Mouse (Mus musculus): Measurements from ENCODE around the gene Tgfbrap1. TPM values are rescaled to one million over a fixed set of nuclear protein-coding genes. Genes with fewer than 3 reads are reported as not detected.

Gene Tgfbrap1
- polyA plus RNA-seq, 1 experiment from 2014 or later: 17.2 TPM

DNA sequence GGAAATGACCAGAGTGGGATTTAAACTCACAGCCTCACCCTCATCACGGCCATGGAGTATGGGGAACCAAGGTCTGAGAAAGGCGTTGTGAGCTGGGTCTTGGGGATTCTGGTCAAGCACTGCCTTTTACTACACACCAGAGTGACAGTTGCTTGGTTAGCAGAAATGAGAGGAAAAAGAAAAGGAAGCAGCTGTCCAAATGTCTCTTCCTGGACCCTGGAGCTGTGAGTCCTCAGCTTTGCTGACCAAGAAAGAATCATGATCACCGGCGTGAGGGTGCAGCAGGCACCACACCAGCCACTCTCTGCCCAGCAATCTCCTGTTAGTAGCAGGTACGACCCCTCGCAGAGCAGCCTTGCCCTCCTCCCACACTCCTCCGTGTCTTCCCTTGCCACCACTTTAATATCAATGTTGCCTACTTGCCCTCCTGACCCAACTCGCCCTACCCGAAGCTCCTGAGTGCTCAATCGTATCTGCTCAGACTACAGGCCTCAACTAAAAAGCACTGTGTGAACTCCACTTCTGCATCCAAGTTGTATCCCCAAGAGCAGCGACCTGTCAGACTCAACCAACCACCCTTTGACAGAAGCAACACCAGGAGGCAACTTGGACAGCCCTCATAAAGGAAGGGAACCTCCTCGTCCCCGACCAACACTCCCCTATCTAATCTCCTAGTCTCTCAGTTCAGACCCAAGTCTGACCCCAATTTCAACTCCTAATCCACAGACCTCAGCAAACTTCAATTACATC is 7.0 kb downstream of the Tgfbrap1 start:
- 49% methylated on average over 13 of the region's 13 CpGs for WGBS
- Histone ChIP-seq H3K36me3 (ENCODE audit: control insufficient read depth, insufficient read depth, low read length) (no peaks in the 10 kb centered on the region), H3K27me3 (ENCODE audit: control insufficient read depth, insufficient read depth, low read length) (no peaks in the 10 kb centered on the region), H3K9ac (ENCODE audit: low read depth, low read length) (peak overlapping the region; percentile 90), H3K4me3 (ENCODE audit: low read depth, low read length) (peak overlapping the region; percentile 70), H3K4me2 (replicated peaks; ENCODE audit: low read depth, low read length) (peak overlapping the region; percentile 79), H3K4me1 (replicated peaks; ENCODE audit: control insufficient read depth, insufficient read depth, low read length) (0 out of 2 replicates have a peak, but pooled peaks cover 4% of the 10 kb centered on the region), H3K27ac (ENCODE audit: low read depth, low read length) (no peak overlapping the region), H3K9me3 (ENCODE audit: control insufficient read depth, low read length) (no peaks in the 10 kb centered on the region)
- DNase-seq (ENCODE audit: low spot score): no peak
- peak; percentile 26; the same call in 1 of the 2 replicates for ATAC-seq (ENCODE audit: low FRiP score)

DNA sequence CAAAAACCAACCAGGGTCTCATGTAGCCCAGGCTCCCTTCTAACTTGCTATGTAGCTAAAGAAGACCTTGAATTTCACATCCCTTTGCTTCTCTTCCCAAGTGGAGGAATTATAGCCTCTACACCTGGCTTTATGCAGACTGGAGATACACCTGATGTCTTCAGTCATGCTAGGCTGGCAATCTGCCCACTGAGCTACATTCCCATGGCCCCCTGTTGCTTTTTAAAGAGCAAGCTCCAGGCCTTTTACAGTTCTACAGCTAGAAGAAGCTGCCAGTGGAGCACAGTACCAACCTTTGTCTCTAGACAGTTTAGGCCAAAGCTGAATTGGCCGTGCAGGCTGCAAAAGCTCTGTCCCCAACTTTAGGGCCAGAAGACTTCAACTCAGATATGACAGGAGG is 8.0 kb downstream of the Tgfbrap1 start:
- no peaks in the 10 kb centered on the region for H3K9me3 ChIP-seq (ENCODE audit: control insufficient read depth, low read length)
- H3K4me1 ChIP-seq (replicated peaks; ENCODE audit: control insufficient read depth, insufficient read depth, low read length): 0 out of 2 replicates have a peak, but pooled peaks cover 4% of the 10 kb centered on the region
- no peak overlapping the region for H3K9ac ChIP-seq (ENCODE audit: low read depth, low read length)
- WGBS: 81% methylated on average over 1 of the region's 1 CpGs
- no peak overlapping the region for H3K4me2 ChIP-seq (replicated peaks; ENCODE audit: low read depth, low read length)
- no peak for DNase-seq (ENCODE audit: low spot score)
- no peak overlapping the region for H3K4me3 ChIP-seq (ENCODE audit: low read depth, low read length)
- H3K27me3 ChIP-seq (ENCODE audit: control insufficient read depth, insufficient read depth, low read length): no peaks in the 10 kb centered on the region
- no peak overlapping the region for H3K27ac ChIP-seq (ENCODE audit: low read depth, low read length)
- H3K36me3 ChIP-seq (ENCODE audit: control insufficient read depth, insufficient read depth, low read length): no peaks in the 10 kb centered on the region
- ATAC-seq (ENCODE audit: low FRiP score): no peak

DNA sequence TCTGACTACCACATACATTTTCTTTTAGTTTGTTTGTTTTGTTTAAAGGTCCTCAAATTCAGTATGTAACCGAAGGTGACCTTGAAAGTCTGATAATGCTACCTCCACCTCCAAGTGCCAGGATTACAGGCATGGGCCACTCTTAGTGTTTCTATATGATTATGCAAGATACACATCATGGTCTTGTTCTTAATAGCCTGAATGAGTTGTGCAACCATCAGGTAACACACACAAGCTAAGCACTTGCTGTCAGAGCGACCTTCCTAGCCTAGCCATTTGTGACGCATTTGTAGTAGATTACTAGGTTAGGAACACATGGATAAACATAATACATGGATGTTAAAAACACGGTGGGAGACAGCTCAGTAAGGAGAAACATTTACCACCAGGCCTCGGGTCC is 15.5 kb downstream of the Tgfbrap1 start:
- WGBS: 88% methylated on average over 5 of the region's 5 CpGs
- Histone ChIP-seq H3K4me2 (replicated peaks; ENCODE audit: low read depth, low read length) (no peak overlapping the region), H3K36me3 (ENCODE audit: control insufficient read depth, insufficient read depth, low read length) (no peaks in the 10 kb centered on the region), H3K9me3 (ENCODE audit: control insufficient read depth, low read length) (no peaks in the 10 kb centered on the region), H3K4me3 (ENCODE audit: low read depth, low read length) (no peak overlapping the region), H3K27ac (ENCODE audit: low read depth, low read length) (no peak overlapping the region), H3K27me3 (ENCODE audit: control insufficient read depth, insufficient read depth, low read length) (no peaks in the 10 kb centered on the region), H3K4me1 (replicated peaks; ENCODE audit: control insufficient read depth, insufficient read depth, low read length) (no peaks in the 10 kb centered on the region), H3K9ac (ENCODE audit: low read depth, low read length) (no peak overlapping the region)
- ATAC-seq (ENCODE audit: low FRiP score) (no peak), DNase-seq (ENCODE audit: low spot score) (no peak)

DNA sequence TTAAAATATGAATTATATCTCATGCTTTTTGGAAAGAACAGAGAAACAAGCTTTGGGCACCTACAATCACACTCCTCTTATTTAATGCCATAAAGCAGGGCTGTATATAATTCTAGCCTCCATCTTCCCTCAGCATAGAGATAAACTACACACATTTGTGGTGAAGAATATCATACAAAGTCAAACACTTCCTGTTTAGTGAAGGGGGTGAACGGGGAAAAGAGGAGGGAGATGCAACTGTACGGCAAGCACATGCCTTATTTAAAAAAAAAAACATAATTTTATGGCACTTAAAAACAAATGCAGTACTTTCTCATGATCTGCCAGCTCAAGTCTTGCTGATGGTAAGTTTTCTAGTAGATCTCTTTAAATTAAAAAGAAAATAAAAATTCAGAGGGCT is 20.3 kb downstream of the Tgfbrap1 start:
- ATAC-seq (ENCODE audit: low FRiP score) (no peak), DNase-seq (ENCODE audit: low spot score) (no peak)
- H3K4me1 ChIP-seq (replicated peaks; ENCODE audit: control insufficient read depth, insufficient read depth, low read length): no peaks in the 10 kb centered on the region
- H3K9ac ChIP-seq (ENCODE audit: low read depth, low read length): no peak overlapping the region
- 89% methylated on average over 2 of the region's 2 CpGs for WGBS
- H3K4me3 ChIP-seq (ENCODE audit: low read depth, low read length): no peak overlapping the region
- no peak overlapping the region for H3K27ac ChIP-seq (ENCODE audit: low read depth, low read length)
- no peaks in the 10 kb centered on the region for H3K9me3 ChIP-seq (ENCODE audit: control insufficient read depth, low read length)
- no peak overlapping the region for H3K4me2 ChIP-seq (replicated peaks; ENCODE audit: low read depth, low read length)
- H3K36me3 ChIP-seq (ENCODE audit: control insufficient read depth, insufficient read depth, low read length): no peaks in the 10 kb centered on the region
- no peaks in the 10 kb centered on the region for H3K27me3 ChIP-seq (ENCODE audit: control insufficient read depth, insufficient read depth, low read length)

DNA sequence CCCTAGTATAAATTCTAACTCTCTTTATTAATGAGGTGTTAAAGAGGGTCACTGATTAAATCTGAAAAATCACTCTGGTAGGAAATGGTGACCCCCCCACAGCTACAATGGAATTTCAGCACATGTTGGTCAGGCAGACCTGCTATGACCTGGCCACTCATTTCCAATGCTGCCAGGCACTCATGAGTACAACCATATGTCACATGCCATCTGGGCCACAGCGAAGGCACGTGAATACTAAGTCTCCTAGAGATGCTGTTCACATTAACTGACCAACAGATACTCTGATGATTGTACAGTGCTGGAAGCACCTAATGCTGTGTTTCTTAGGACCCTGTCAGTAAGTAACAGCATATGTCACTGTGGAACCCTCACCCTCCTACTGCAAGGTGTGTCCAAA is 23.6 kb downstream of the Tgfbrap1 start:
- no peak overlapping the region for H3K4me2 ChIP-seq (replicated peaks; ENCODE audit: low read depth, low read length)
- H3K27ac ChIP-seq (ENCODE audit: low read depth, low read length): no peak overlapping the region
- WGBS: 86% methylated on average over 2 of the region's 2 CpGs
- ATAC-seq (ENCODE audit: low FRiP score): no peak
- no peaks in the 10 kb centered on the region for H3K27me3 ChIP-seq (ENCODE audit: control insufficient read depth, insufficient read depth, low read length)
- no peak overlapping the region for H3K4me3 ChIP-seq (ENCODE audit: low read depth, low read length)
- no peaks in the 10 kb centered on the region for H3K9me3 ChIP-seq (ENCODE audit: control insufficient read depth, low read length)
- DNase-seq (ENCODE audit: low spot score): no peak
- no peak overlapping the region for H3K9ac ChIP-seq (ENCODE audit: low read depth, low read length)
- H3K36me3 ChIP-seq (ENCODE audit: control insufficient read depth, insufficient read depth, low read length): no peaks in the 10 kb centered on the region
- no peaks in the 10 kb centered on the region for H3K4me1 ChIP-seq (replicated peaks; ENCODE audit: control insufficient read depth, insufficient read depth, low read length)

DNA sequence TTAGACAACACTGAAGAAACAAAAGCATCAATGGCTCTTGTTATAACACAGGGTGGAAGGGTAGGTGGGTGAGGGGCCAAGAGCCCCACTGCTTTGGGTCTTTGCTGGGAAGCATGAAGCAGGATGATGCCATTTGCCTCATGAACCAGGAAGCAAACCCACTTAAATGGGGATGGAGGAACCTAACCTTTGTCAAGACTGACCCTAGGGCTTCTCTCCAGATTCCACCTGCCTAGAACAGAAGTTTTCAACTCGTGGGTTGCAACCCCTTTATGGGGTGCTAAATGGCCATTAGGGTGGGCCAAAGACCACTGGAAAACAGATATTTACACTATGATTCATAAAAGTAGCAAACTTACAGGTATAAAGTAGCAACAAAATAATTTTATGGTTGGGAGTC is 25.9 kb downstream of the Tgfbrap1 start:
- H3K4me3 ChIP-seq (ENCODE audit: low read depth, low read length): no peak overlapping the region
- no peak overlapping the region for H3K27ac ChIP-seq (ENCODE audit: low read depth, low read length)
- H3K36me3 ChIP-seq (ENCODE audit: control insufficient read depth, insufficient read depth, low read length): no peaks in the 10 kb centered on the region
- H3K9ac ChIP-seq (ENCODE audit: low read depth, low read length): no peak overlapping the region
- no peak overlapping the region for H3K4me2 ChIP-seq (replicated peaks; ENCODE audit: low read depth, low read length)
- H3K27me3 ChIP-seq (ENCODE audit: control insufficient read depth, insufficient read depth, low read length): no peaks in the 10 kb centered on the region
- DNase-seq (ENCODE audit: low spot score) (no peak), ATAC-seq (ENCODE audit: low FRiP score) (no peak)
- H3K4me1 ChIP-seq (replicated peaks; ENCODE audit: control insufficient read depth, insufficient read depth, low read length): no peaks in the 10 kb centered on the region
- no peaks in the 10 kb centered on the region for H3K9me3 ChIP-seq (ENCODE audit: control insufficient read depth, low read length)
- 71% methylated on average over 1 of the region's 1 CpGs for WGBS

DNA sequence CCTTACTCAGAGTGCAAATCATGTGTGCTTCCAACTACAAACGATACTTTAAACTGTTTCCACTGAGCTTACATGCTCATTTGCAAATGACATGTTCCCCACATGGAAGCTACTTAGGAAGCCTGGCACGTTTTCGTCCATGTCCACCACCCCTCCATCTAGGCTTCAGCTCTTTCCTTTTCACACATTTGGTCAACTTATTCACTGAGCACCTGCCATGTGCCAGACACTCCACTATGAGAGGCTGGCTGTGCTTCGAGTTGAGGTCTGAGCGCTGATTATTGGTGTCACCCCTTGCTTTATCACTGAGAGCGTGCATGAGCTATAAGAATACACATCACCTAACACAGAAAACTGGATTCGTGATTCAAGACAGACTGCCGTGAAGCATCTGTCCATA is 26.4 kb downstream of the Tgfbrap1 start:
- H3K4me3 ChIP-seq (ENCODE audit: low read depth, low read length): no peak overlapping the region
- DNase-seq (ENCODE audit: low spot score) (no peak), ATAC-seq (ENCODE audit: low FRiP score) (no peak)
- no peak overlapping the region for H3K27ac ChIP-seq (ENCODE audit: low read depth, low read length)
- no peaks in the 10 kb centered on the region for H3K36me3 ChIP-seq (ENCODE audit: control insufficient read depth, insufficient read depth, low read length)
- H3K27me3 ChIP-seq (ENCODE audit: control insufficient read depth, insufficient read depth, low read length): no peaks in the 10 kb centered on the region
- no peaks in the 10 kb centered on the region for H3K4me1 ChIP-seq (replicated peaks; ENCODE audit: control insufficient read depth, insufficient read depth, low read length)
- 95% methylated on average over 8 of the region's 8 CpGs for WGBS
- no peak overlapping the region for H3K9ac ChIP-seq (ENCODE audit: low read depth, low read length)
- H3K4me2 ChIP-seq (replicated peaks; ENCODE audit: low read depth, low read length): no peak overlapping the region
- H3K9me3 ChIP-seq (ENCODE audit: control insufficient read depth, low read length): no peaks in the 10 kb centered on the region

DNA sequence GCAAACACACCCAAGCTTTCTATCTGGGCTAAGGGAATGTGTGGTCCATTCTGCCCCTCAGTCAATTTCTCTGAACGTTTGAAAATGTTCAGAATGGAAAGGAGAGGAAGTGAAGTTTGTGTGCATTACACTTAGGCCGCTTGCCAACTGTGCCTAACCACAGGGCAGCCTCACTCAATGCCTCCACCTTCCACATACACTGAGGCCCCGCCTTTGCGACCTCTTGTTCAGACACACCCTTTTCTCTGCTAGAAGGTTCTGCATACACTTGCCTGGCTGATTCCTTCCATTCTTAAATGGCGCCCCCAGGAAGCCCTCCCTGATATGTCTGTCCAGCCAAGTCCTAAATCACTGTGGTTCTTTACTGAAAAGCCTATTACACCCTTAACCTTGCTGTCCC is 27.7 kb downstream of the Tgfbrap1 start:
- Histone ChIP-seq H3K9ac (ENCODE audit: low read depth, low read length) (no peak overlapping the region), H3K27me3 (ENCODE audit: control insufficient read depth, insufficient read depth, low read length) (no peaks in the 10 kb centered on the region), H3K36me3 (ENCODE audit: control insufficient read depth, insufficient read depth, low read length) (no peaks in the 10 kb centered on the region), H3K4me3 (ENCODE audit: low read depth, low read length) (no peak overlapping the region), H3K4me2 (replicated peaks; ENCODE audit: low read depth, low read length) (no peak overlapping the region), H3K27ac (ENCODE audit: low read depth, low read length) (no peak overlapping the region), H3K4me1 (replicated peaks; ENCODE audit: control insufficient read depth, insufficient read depth, low read length) (no peaks in the 10 kb centered on the region), H3K9me3 (ENCODE audit: control insufficient read depth, low read length) (no peaks in the 10 kb centered on the region)
- DNase-seq (ENCODE audit: low spot score) (no peak), ATAC-seq (ENCODE audit: low FRiP score) (no peak)
- WGBS: 84% methylated on average over 5 of the region's 5 CpGs

DNA sequence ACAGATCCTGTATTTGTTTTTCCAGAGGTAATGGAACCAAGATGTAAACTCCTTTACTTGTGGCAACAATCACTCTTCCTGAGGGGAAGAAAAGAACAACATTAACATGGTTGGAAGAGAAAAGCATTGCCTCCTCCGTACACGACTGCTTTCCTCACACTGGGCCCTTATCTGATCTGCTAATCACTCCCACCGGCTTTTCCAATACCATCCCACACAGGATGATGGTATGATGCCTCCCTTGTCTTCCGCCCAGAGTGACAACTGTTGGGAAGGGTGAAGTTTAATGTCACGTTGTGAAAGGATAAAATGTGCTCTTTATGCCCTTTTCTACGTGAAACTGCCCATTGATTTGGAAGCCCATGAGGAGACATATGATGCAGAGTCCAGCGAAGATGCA is 30.9 kb downstream of the Tgfbrap1 start:
- no peaks in the 10 kb centered on the region for H3K36me3 ChIP-seq (ENCODE audit: control insufficient read depth, insufficient read depth, low read length)
- no peak overlapping the region for H3K9ac ChIP-seq (ENCODE audit: low read depth, low read length)
- H3K9me3 ChIP-seq (ENCODE audit: control insufficient read depth, low read length): no peaks in the 10 kb centered on the region
- H3K4me3 ChIP-seq (ENCODE audit: low read depth, low read length): no peak overlapping the region
- no peak overlapping the region for H3K4me2 ChIP-seq (replicated peaks; ENCODE audit: low read depth, low read length)
- DNase-seq (ENCODE audit: low spot score) (no peak), ATAC-seq (ENCODE audit: low FRiP score) (no peak)
- WGBS: 83% methylated on average over 7 of the region's 7 CpGs
- H3K4me1 ChIP-seq (replicated peaks; ENCODE audit: control insufficient read depth, insufficient read depth, low read length): no peaks in the 10 kb centered on the region
- H3K27me3 ChIP-seq (ENCODE audit: control insufficient read depth, insufficient read depth, low read length): no peaks in the 10 kb centered on the region
- no peak overlapping the region for H3K27ac ChIP-seq (ENCODE audit: low read depth, low read length)

Data from hindbrain, embryonic 11.5 days (tissue).